Mouse (Mus musculus): ENCODE results near the gene Rbms1. TPM values are rescaled to one million over a fixed set of nuclear protein-coding genes. Genes with fewer than 3 reads are reported as not detected.

Rbms1 gene
- total RNA-seq, 2 experiments from 2014 or later: 20.5 to 21.2 TPM

DNA sequence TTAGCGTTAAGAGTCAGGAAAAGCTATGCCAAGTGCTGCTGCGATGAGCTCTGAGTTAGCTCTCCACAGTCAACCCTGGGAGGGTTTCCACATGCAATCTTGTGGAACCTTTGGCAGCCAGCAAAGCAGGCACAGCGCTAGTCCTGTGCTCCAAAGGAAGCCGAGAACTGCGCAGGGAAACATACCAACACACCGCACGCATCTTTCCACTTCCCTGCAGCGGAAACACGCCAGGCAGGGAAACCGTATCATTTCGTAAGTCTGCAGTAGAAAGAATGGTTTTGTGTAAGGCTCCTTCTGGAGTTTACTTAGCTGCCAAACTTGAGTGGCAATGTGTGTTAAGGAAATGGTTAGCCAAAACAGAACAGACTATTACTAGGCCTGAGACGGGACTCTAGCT, 150.0 kb downstream of the Rbms1 start:
- no peak for DNase-seq (ENCODE audit: low spot score in 2 of 2)

GRCm38 (mm10) chr2:60810617-60811016, 152.4 kb downstream of the Rbms1 start:
- no peak for DNase-seq (ENCODE audit: low spot score in 2 of 2)

DNA sequence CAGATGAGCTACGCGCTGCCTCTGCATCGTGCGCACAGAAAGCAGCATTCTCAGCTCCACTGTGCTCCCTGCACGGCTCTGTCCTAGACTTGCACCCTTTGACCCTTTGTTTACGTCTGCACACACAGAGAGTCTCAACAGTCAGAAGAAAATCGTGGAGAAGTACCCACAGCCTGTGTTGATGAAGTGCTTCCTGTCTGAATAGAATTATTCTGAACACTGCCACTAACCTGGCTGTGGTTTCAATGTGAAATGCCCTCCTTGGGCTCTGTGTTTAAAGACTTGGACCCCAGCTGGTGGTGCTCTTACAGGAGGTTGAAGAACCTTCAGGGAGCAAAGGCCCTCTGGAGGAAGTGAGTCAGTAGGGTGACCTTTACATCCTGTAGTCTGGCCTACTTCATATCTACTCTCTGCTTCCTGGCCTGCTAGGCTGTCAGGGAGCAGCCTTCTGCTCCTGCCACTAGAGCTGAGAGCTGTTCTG, 153.5 kb downstream of the Rbms1 start:
- no peak for DNase-seq (ENCODE audit: low spot score in 2 of 2)

DNA sequence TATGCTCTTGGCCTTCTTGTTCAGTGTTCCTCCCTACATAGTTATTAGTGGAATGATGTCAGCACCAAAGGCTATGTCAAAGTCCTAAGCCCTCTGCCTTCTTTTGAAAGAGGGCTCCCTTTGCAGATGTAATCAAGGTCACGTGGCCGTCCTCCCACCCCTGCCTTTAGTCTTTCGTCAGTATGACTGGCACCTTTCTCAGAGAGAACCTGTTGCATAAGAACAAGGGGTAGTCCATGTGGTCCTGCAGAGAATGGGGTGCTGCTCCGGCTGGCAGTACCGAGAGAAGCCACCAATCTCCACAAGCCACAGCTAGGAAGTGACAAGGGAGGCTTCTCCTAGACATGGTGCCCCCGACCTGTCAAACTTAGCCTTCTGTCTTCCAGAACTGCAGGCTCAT, 154.2 kb downstream of the Rbms1 start:
- no peak for DNase-seq (ENCODE audit: low spot score in 2 of 2)

- DNase-seq (ENCODE audit: low spot score in 2 of 2): no peak
These were observed 155.4 kb downstream of the Rbms1 start for GRCm38 (mm10) chr2:60807341-60808195.

- DNase-seq (ENCODE audit: low spot score in 2 of 2): no peak
These were observed 158.2 kb downstream of the Rbms1 start for GRCm38 (mm10) chr2:60804763-60805162.

- DNase-seq (ENCODE audit: low spot score in 2 of 2): no peak
These were observed 159.6 kb downstream of the Rbms1 start for GRCm38 (mm10) chr2:60803377-60803776.

DNA sequence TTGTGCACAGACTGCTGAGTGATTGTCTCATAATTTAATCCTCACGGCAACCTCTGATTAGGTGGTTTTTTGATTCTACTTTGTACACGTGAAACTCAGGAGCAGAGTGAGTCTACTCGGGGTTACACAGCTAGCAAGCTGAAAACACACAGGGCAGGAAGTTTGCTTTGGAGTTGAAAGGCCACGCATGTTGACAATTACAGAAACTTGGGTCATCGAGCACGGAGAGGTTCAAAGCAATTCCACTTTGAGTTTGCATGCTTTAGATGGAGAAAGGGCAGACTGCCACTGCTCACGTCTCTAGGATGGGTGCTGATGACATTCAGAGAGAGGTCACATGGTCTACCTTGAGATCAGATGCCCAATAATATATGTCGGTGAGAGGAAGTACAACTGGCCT, 160.2 kb downstream of the Rbms1 start:
- DNase-seq (ENCODE audit: low spot score in 2 of 2): no peak

GRCm38 (mm10) chr2:60802191-60802590, 160.8 kb downstream of the Rbms1 start:
- peak; percentile 42 to 59 for DNase-seq (ENCODE audit: low spot score in 2 of 2)

GRCm38 (mm10) chr2:60801571-60802155, 161.3 kb downstream of the Rbms1 start:
- DNase-seq (ENCODE audit: low spot score in 2 of 2): no peak

DNA sequence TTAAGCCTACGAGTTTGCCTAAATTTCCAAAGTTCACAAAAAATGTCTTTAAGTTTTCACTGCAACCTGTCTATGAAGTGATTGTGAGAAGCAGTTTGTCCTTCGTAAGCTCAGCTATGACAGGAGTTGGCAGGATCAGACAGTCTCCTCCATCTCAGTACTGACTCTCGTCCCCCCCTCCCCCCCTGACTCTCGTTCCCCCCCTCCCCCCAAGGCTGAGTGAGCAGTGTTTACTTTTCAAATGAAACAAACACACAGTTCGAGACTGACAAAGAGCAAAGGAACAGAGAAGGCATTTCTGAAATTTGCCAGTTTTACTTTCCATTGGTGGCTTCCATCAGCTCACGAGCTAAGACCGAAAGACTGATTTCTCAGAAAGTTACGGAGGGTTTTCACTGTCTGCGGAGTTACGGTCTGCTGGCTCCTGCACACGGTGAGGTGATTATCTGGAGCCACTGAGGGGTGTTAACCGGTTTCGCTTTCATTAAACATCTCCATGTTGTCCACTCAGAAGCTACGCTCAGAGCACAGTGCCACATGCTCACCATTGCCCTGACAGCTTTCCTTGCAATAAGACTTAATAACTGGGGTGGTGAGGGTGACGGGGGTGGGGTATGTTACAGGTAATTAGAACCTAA, 162.0 kb downstream of the Rbms1 start:
- no peak for DNase-seq (ENCODE audit: low spot score in 2 of 2)

DNA sequence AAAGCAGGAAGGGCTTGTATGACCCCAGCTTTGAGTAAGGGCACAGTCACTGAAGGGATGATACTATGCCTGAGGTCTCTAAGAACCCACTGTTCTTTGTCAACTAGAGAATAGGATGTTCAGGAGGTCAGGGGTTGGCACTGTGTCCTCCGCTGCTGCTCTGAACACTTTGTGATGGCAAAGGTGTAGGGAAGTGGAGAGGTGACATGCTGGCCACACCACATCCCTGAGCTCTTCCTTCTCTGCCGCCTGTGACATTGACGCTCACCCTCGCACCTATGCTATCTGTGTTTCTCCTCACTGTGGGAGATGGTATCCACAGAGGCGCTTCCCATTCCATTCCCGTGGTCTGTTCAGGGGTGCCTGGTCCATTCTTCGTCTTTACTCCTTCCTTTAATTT, 163.2 kb downstream of the Rbms1 start:
- DNase-seq (ENCODE audit: low spot score in 2 of 2): no peak

DNA sequence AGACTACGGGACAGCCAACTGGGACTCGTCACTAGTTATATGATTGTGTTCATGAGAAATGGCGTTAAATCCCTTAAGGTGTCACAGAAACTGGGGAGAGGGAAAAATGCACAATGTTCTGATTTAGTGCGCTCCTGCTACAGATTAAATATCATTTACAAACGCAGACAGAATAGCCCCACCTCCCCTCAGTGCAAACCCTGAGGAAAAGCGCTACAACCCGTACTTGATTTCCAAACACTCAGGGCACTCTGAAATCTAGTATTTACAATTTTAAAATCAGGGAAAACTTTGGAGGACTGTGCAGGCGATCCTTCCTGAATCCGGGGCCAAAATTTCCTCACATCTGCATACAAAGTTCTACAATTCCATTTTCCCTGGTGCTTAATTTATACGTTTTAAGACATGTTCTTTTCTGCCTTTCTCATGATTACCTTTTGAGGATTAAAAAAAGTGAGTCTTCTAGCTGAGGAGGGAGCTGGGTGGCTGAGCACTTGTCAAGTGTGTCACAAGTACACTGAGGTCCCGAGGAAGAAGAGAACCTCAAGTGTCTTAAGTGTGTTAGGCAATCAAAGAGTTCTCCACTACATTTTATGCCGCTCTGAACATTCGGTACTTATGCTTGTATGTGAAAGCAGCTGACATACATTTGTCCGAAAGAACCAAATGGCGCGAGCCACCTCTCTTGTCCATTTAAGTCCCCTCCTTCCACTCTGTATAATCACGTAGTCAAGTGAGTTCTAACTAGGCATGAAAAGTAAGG, 164.0 kb downstream of the Rbms1 start:
- DNase-seq (ENCODE audit: low spot score in 2 of 2): no peak

DNA sequence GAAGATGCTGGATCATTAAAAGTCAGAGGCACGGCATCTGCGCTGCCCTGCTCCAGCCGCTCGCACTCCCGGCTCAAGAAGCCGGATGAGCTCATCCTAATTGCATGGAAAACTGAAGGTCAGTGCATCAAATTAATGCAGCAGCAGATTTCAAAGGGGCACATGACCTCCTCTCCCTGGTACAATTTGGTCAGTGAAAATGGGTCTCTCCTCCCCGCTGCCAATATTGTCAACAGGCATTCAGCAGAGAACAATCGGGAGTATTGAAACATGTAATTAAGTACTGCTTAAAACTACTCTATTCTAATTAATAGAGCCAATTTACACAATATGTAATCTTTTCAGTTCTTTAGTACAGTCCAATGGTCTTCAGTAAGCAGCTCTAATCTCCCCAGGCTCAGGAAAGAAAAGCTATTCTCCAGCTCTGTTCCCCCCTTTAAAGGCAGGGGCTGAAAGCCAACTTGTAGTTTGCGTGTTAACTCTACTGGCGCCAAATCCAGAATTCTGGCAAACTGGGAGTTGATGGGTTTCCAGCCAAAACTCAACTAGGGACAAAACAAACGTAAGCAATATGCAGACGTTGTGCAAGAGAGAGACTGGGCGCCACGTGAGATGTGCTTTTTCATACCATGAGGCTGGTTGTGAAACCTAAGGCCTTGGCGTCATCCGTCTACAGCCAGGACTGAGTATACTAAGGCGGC, 165.9 kb downstream of the Rbms1 start:
- no peak for DNase-seq (ENCODE audit: low spot score in 2 of 2)

DNA sequence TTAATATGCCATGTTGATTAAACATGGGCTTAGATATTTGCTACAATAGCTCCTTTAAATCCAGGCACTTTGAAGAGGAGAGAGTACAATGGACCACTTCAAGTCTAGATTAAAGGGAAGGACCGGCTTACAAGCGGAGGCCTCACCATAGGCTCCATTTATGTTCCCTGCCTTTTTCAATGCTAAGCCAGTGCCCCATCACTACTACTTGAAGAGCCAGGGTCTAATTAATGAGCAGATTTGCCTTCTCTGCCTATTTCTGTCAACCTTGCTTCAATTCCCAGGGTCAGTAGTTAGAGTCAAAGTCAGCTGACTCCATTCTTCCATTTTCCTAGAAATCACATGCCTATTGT, 166.4 kb downstream of the Rbms1 start:
- no peak for DNase-seq (ENCODE audit: low spot score in 2 of 2)

GRCm38 (mm10) chr2:60795861-60796260, 167.1 kb downstream of the Rbms1 start:
- DNase-seq (ENCODE audit: low spot score in 2 of 2): no peak

DNA sequence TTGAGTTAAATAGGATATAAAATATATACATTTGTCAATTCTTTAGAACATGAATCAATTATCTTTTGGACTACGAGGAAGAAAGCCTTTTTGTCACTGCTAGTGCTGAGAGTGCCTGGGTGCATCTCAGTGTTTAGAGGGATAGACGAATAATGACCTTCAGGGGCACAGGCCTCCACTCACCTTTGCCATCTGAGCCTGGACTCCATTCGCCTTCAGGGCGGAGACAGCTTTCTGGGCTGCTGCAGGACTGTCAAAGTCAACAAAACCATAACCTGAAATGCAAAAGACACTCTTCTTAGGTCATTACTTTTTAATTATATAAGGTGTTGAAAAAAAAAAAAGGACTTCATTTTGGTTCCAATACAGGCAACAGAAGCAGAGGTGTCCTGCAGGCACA, 170.5 kb downstream of the Rbms1 start:
- DNase-seq (ENCODE audit: low spot score in 2 of 2): no peak

- no peak for DNase-seq (ENCODE audit: low spot score in 2 of 2)
These were observed 173.9 kb downstream of the Rbms1 start for GRCm38 (mm10) chr2:60789126-60789525.

DNA sequence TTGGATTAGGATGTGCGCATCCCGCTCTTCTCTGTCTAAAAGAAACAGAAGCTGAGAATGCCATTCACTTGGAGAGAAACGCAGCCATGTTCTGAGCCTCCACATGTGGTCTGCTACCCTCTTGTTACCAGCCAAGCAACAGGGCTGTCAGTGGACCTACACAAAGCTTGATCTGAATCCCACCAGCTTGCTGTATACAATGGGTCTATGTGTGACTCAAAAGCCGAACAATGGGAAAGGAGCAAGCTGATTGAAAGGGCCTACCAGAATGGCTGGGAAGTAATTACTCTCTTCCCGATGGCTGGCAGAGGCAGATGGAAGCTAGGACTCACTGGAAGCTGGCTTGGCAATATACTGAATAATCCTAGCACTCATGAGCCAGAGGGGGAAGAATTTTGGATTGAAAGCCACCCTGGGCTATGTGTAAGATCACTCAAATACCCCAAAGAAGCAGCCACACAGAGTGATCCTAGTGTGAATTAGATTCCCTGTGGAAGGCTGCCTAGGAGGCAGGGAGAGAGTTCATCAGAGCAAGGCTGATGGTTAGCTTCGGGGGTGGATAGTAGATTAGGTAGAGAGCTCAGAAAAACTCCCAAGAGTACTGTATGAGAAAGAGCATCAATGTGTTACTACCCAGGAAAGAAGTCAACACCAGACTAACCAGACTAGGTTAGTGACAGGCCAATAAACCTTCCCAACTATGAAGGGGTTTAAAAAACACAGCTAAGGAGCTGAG, 174.7 kb downstream of the Rbms1 start:
- DNase-seq (ENCODE audit: low spot score in 2 of 2): no peak

DNA sequence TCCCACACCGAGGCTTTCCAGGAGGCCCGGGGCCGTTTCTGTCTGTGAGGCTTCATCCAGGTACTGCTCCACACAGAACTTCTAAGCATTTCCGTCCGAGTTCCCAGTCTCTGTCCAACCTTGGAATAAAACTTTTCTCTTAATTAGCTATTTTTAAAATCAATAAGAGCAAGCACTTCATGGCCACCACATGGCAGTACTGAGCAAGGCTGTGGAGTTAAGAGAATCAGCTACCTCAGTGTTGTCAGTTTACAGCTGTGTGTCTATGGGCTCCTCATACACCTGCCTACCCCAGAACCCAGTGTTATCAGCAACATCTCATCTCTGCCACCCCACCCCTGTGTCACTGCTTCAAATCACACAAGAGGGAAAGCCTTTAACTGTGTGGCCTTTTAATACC, 175.9 kb downstream of the Rbms1 start:
- no peak for DNase-seq (ENCODE audit: low spot score in 2 of 2)
